Mouse (Mus musculus) Patski (cell line): Measurements from ENCODE around the gene Ulk4. TPM values are rescaled to one million over a fixed set of nuclear protein-coding genes. Genes with fewer than 3 reads are reported as not detected.

ENCODE experiments used
- ATAC-seq: fragments of 100-300 bp; one replicate; pipeline ENCODE4 v1.8.0; 2021
- CTCF ChIA-PET: fragments of 350-600 bp; sonication (Branson Sonifier 250); formaldehyde crosslinking; loops from one replicate; lab custom pipeline; 2022; ENCODE audit warnings: inconsistent platforms; lab: Charles Lee
- POLR2A ChIA-PET: fragments of 350-600 bp; sonication (Branson Sonifier 250); formaldehyde crosslinking; loops from one replicate; lab custom pipeline; 2022; ENCODE audit warnings: antibody characterized with exemption, inconsistent platforms; lab: Charles Lee
- DNase-seq: peaks from one replicate; pipeline ENCODE4 v3.0.0-alpha.2; 2011; ENCODE audit warnings: low read depth, low spot score
- H3K27me3 ChIP-seq: fragments of 371-371 bp; one replicate; pipeline ENCODE4 v1.5.1; 2021
- CTCF ChIP-seq: fragments of 100-300 bp; IDR thresholded peaks from one replicate; pipeline ENCODE4 v1.5.1; 2021
- in situ Hi-C: fragments of 300-500 bp; cut with MboI; formaldehyde crosslinking; loops from 3 replicates; pipeline ENCODE4 v1.11.1; 2018; ENCODE audit warnings: low pct_unique_long_range_greater_than_20kb, mixed read lengths
- polyA plus RNA-seq: library from polyadenylated mRNA; unstranded; gene quantifications from one replicate; pipeline ENCODE4 v1.2.3, GENCODE M21; 2021

The Ulk4 gene
- polyA plus RNA-seq, 1 experiment from 2014 or later: 6.2 TPM

DNA sequence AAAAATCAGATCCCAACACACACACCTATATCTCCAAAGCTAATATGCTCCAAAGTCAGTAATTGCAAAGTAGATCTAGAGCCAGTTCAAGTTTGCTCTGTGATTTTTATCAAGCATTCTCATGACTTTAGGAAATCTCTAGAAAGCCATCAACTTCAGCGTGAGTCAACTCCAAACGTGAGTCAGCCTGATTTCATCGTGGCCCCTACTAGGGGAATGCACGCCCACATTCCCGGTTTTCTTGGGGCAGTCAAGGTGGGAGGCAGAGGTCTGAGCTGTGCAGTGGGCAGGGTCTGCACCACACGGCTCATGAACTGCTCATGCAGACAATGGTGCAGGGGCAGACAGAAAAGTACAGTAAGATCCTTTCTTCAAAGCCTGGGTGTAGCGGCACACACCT is 271.0 kb downstream of the Ulk4 start:
- ChIA-PET CTCF (no interaction called here), POLR2A (interaction anchor here (0.8 kb wide), 1 partner anchor 16 kb away, joined by 3 read pairs; no protein-coding TSS in a partner anchor)
- ATAC-seq (no peak), DNase-seq (no peak)
- no peaks in the 10 kb centered on the region for H3K27me3 ChIP-seq
- in situ Hi-C loops: no loop called here
- TF ChIP-seq CTCF: no peak

- in situ Hi-C loops: no loop called here
- ATAC-seq (no peak), DNase-seq (no peak)
- no peak for TF ChIP-seq CTCF
- H3K27me3 ChIP-seq: no peaks in the 10 kb centered on the region
- ChIA-PET POLR2A (no interaction called here), CTCF (interaction anchor here (0.8 to 0.9 kb wide), 2 partner anchors 13 to 104 kb away, joined by 3 read pairs; no protein-coding TSS in a partner anchor)
Measured at GRCm38 (mm10) chr9:121001681-121002540, 275.1 kb downstream of the Ulk4 start.

- in situ Hi-C loops: no loop called here
- DNase-seq (no peak), ATAC-seq (no peak)
- no peak for TF ChIP-seq CTCF
- ChIA-PET POLR2A (no interaction called here), CTCF (interaction anchor here (0.8 to 0.9 kb wide), 2 partner anchors 8 to 11 kb away, joined by 3 read pairs; no protein-coding TSS in a partner anchor)
- no peaks in the 10 kb centered on the region for H3K27me3 ChIP-seq
Measured at GRCm38 (mm10) chr9:121000641-121001320, 276.2 kb downstream of the Ulk4 start.

GRCm38 (mm10) chr9:120998696-120999095 is 278.3 kb downstream of the Ulk4 start:
- no peak for DNase-seq
- ATAC-seq: no peak
- in situ Hi-C loops: no loop called here
- no peak for TF ChIP-seq CTCF
- H3K27me3 ChIP-seq: no peaks in the 10 kb centered on the region
- POLR2A ChIA-PET: no interaction called here
- CTCF ChIA-PET: no interaction called here

DNA sequence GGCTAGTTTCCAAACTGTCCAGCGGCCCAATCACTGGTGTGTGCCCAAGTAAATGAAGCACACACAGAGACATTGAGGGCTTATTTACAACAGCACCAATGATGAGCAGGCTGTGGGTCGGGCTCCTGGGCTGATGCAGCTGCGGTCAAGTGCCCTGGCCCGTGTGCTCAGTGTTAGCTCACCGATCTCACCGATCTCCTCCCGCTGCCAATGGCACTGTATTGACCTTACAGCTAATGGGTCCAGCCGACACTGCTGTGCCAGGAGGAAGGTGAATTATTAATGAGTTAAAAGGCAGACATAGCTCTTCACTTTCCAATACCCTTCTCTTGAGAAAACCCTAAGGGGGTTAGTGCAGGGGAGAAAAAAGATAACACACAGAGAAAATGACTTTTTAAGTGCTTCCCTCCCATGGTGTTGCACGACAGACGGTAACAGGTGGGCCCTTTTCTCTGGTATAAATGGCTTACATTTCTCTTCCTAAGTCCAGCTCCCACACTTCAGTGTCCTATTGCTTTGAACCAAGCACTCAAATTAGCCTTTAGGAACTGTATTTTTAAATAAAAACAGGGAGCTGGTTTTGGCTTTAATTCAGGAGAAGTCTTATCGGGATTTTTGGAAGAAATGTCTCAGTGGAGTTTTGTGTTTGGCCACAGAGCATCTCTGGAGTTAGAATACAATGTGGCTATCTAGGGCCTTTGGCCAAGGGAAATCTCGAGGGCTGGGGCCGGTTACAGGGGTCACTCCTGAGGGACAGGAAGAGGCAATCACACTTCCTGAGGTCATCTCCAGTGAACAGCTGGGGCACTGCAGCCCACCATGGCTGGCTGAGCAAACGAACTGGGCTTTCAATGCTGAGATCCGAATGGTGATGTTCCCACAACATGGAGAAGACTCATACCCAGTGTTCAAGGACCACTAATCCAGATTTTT is 282.5 kb downstream of the Ulk4 start:
- ATAC-seq: no peak
- no peak for TF ChIP-seq CTCF
- ChIA-PET POLR2A (no interaction called here), CTCF (no interaction called here)
- no peak for DNase-seq
- H3K27me3 ChIP-seq: no peaks in the 10 kb centered on the region
- in situ Hi-C loops: no loop called here

- ChIA-PET CTCF (interaction anchor here (0.9 kb wide), 1 partner anchor 8 kb away, joined by 3 read pairs; no protein-coding TSS in a partner anchor), POLR2A (no interaction called here)
- TF ChIP-seq CTCF: no peak
- DNase-seq (no peak), ATAC-seq (no peak)
- no peaks in the 10 kb centered on the region for H3K27me3 ChIP-seq
- in situ Hi-C loops: no loop called here
Measured at GRCm38 (mm10) chr9:120993004-120993403, 284.0 kb downstream of the Ulk4 start.

GRCm38 (mm10) chr9:120991801-120992200 is 285.2 kb downstream of the Ulk4 start:
- no peak for DNase-seq
- POLR2A ChIA-PET: no interaction called here

GRCm38 (mm10) chr9:120989806-120990700 is 286.9 kb downstream of the Ulk4 start:
- ChIA-PET CTCF (interaction anchor here (0.8 kb wide), 1 partner anchor 11 kb away, joined by 3 read pairs; no protein-coding TSS in a partner anchor), POLR2A (interaction anchor here (0.9 kb wide), 1 partner anchor 16 kb away, joined by 3 read pairs; no protein-coding TSS in a partner anchor)
- no peak for ATAC-seq
- no peak for DNase-seq
- TF ChIP-seq CTCF: no peak
- in situ Hi-C loops: no loop called here
- H3K27me3 ChIP-seq: no peaks in the 10 kb centered on the region

More at GRCm38 (mm10) chr9:120991801-120992200, 285.2 kb downstream of the Ulk4 start:
- in situ Hi-C loops: no loop called here
- no peak for TF ChIP-seq CTCF
- no peaks in the 10 kb centered on the region for H3K27me3 ChIP-seq
- CTCF ChIA-PET: no interaction called here
- no peak for ATAC-seq

GRCm38 (mm10) chr9:120988088-120988487 is 288.9 kb downstream of the Ulk4 start:
- no peak for DNase-seq

More at GRCm38 (mm10) chr9:120988088-120988487, 288.9 kb downstream of the Ulk4 start:
- no peak for TF ChIP-seq CTCF
- in situ Hi-C loops: no loop called here
- H3K27me3 ChIP-seq: no peaks in the 10 kb centered on the region
- ATAC-seq: no peak
- ChIA-PET CTCF (no interaction called here), POLR2A (no interaction called here)
